Mouse (Mus musculus) heart, postnatal 0 days (tissue): Measurements from ENCODE around the gene Cyp4f14. TPM values are rescaled to one million over a fixed set of nuclear protein-coding genes. Genes with fewer than 3 reads are reported as not detected.
A peak's percentile ranks its signal among the peaks of the same experiment; 100 is the strongest.

Experiments used
- ATAC-seq: fragments of 200-750 bp; cut with Nextera tagmentation; 2 replicates; pipeline ENCODE4 v1.8.0; 2017; ENCODE audit warnings: low read depth, moderate number of reproducible peaks, moderate library complexity; ENCODE audit not compliant: insufficient read depth
- DNase-seq: peaks from one replicate; pipeline ENCODE4 v3.0.0-alpha.2; 2016; ENCODE audit warnings: low spot score
- H3K27ac ChIP-seq: fragments of 300-500 bp; sonication (generic); 2 replicates; pipeline ENCODE4 v1.5.1; 2014; ENCODE audit warnings: low read depth, mild to moderate bottlenecking
- H3K27me3 ChIP-seq: fragments of 300-500 bp; sonication (generic); 2 replicates; pipeline ENCODE4 v1.6.1; 2014; ENCODE audit warnings: low read length, mixed read lengths; ENCODE audit not compliant: control insufficient read depth, insufficient read depth
- H3K36me3 ChIP-seq: fragments of 300-500 bp; sonication (generic); replicated peaks from 2 replicates; pipeline ENCODE4 v1.6.1; 2014; ENCODE audit warnings: low read length, mixed read lengths; ENCODE audit not compliant: control insufficient read depth, insufficient read depth
- H3K4me1 ChIP-seq: fragments of 300-500 bp; sonication (generic); 2 replicates; pipeline ENCODE4 v1.6.1; 2014; ENCODE audit warnings: antibody characterized with exemption; ENCODE audit not compliant: control insufficient read depth, insufficient read depth
- H3K4me2 ChIP-seq: fragments of 300-500 bp; sonication (generic); 2 replicates; pipeline ENCODE4 v1.6.1; 2014; ENCODE audit warnings: low read depth, mild to moderate bottlenecking, low read length, moderate library complexity
- H3K4me3 ChIP-seq: fragments of 300-500 bp; sonication (generic); 2 replicates; pipeline ENCODE4 v1.5.1; 2014; ENCODE audit warnings: low read depth, low read length
- H3K9ac ChIP-seq: fragments of 300-500 bp; sonication (generic); replicated peaks from 2 replicates; pipeline ENCODE4 v1.6.1; 2014; ENCODE audit warnings: low read depth, low read length, mixed read lengths
- H3K9me3 ChIP-seq: fragments of 300-500 bp; sonication (generic); replicated peaks from 2 replicates; pipeline ENCODE4 v1.6.1; 2016; ENCODE audit warnings: low read length; ENCODE audit not compliant: control insufficient read depth
- CTCF ChIP-seq: IDR thresholded peaks from 2 replicates; pipeline ENCODE4 v1.5.1; 2016; ENCODE audit warnings: antibody characterized with exemption, control low read depth, low read depth
- EP300 ChIP-seq: IDR thresholded peaks from 2 replicates; pipeline ENCODE4 v1.6.1; 2016; ENCODE audit warnings: antibody characterized with exemption, low read depth
- WGBS: fragments of 180-500 bp; shearing (Covaris S2); extraction: QIAGEN DNeasy Blood & Tissue Kit; methylation state at CpG from one replicate; pipeline ENCODE4 v1.1.7; 2014; 5-methylcytosine and 5-hydroxymethylcytosine counted together
- polyA plus RNA-seq: library from polyadenylated mRNA; unstranded; fragments of >200 nt; fragmentation: Nextera tagmentation; extraction: Ambion mirVana; gene quantifications from 2 replicates; pipeline ENCODE4 v1.2.1, GENCODE M21; 2015
- total RNA-seq: library from RNA; depleted of rRNA; stranded (reverse); fragments of >200 nt; gene quantifications from 2 replicates; pipeline ENCODE4 v1.2.3, GENCODE M21; 2014; ENCODE audit warnings: low replicate concordance; rRNA removed

The Cyp4f14 gene
- total RNA-seq (not detected in 2 replicates), polyA plus RNA-seq (not detected in 2 replicates)

DNA sequence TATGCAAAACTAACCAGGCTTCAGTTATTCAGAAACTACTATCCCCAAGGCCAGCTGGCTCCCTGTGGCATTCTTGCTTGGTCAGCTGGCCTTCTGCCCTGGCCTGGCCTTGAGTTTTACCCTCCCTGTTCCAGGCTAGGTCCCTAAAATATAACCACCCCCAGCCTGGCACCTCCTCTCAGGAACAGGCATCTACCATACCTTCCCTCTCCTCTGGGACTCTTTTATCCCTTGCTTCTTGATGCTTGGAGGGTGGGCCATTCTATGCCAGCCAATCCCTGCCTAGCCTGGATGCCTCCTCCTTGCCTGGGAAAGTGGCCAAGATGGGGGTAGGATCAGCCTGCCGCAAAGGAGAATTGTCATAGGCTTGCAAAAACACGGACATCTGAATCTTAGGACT is at the start of gene Cyp4f14:
Gene Cyp4f14, minus strand, starts transcription at position 212 of the 400 bp plus-strand sequence.
- Histone ChIP-seq H3K9me3 (no peaks in the 10 kb centered on the region; the same call in 1 of the 2 replicates), H3K27me3 (no peaks in the 10 kb centered on the region), H3K9ac (no peak within 1 kb of the TSS), H3K4me3 (no peak within 1 kb of the TSS), H3K4me1 (no peaks in the 10 kb centered on the region), H3K36me3 (no peaks in the 10 kb centered on the region), H3K4me2 (no peak within 1 kb of the TSS), H3K27ac (no peak within 1 kb of the TSS)
- DNase-seq (no peak), ATAC-seq (no peak)
- TF ChIP-seq EP300, result no peak
- TF ChIP-seq CTCF, result no peak
- 29% methylated on average over 2 of the region's 2 CpGs for WGBS

- H3K9ac ChIP-seq, result peak within 1 kb of the TSS; percentile 72
- DNase-seq (peak; percentile 94), ATAC-seq (peak; percentile 99)
- peak within 1 kb of the TSS; percentile 64 for H3K4me2 ChIP-seq
- H3K9me3 ChIP-seq, result no peaks in the 10 kb centered on the region
- no peaks in the 10 kb centered on the region for H3K27me3 ChIP-seq
- TF ChIP-seq EP300, result peak; percentile 70; the same call in 1 of the 2 replicates
- no peak for TF ChIP-seq CTCF
- no peaks in the 10 kb centered on the region for H3K36me3 ChIP-seq
- peaks cover 14% of the 10 kb centered on the region for H3K4me1 ChIP-seq
- H3K27ac ChIP-seq, result peak within 1 kb of the TSS; percentile 91
- peak within 1 kb of the TSS; percentile 82 for H3K4me3 ChIP-seq
- WGBS, result under 1% methylated on average over 33 of the region's 33 CpGs
Observed at GRCm38 (mm10) chr17:32965623-32966290, 48.6 kb upstream of the Cyp4f14 start, which contains the start of gene Zfp472. Gene Zfp472 (plus strand): TSS chr17:32965814.

- no peak for TF ChIP-seq CTCF
- TF ChIP-seq EP300, result no peak
- H3K27me3 ChIP-seq, result no peaks in the 10 kb centered on the region
- ATAC-seq (no peak; the same call in 1 of the 2 replicates), DNase-seq (no peak)
- no peaks in the 10 kb centered on the region for H3K36me3 ChIP-seq
- H3K27ac ChIP-seq, result peak overlapping the region; percentile 91
- H3K9ac ChIP-seq, result peak overlapping the region; percentile 72
- H3K9me3 ChIP-seq, result no peaks in the 10 kb centered on the region
- H3K4me1 ChIP-seq, result peaks cover 14% of the 10 kb centered on the region
- peak overlapping the region; percentile 64 for H3K4me2 ChIP-seq
- WGBS, result under 1% methylated on average over 14 of the region's 14 CpGs
- H3K4me3 ChIP-seq, result peak overlapping the region; percentile 82
Observed at GRCm38 (mm10) chr17:32965253-32965622, 48.1 kb upstream of the Cyp4f14 start.

GRCm38 (mm10) chr17:32951441-32951840 is 34.3 kb upstream of the Cyp4f14 start:
- no peak for TF ChIP-seq EP300
- peak; percentile 78 for TF ChIP-seq CTCF
- 28% methylated on average over 16 of the region's 16 CpGs for WGBS
- Histone ChIP-seq H3K36me3 (no peaks in the 10 kb centered on the region), H3K27ac (no peak overlapping the region), H3K9ac (no peak overlapping the region), H3K4me3 (no peak overlapping the region), H3K27me3 (no peaks in the 10 kb centered on the region), H3K9me3 (no peaks in the 10 kb centered on the region), H3K4me2 (no peak overlapping the region), H3K4me1 (peaks cover 13% of the 10 kb centered on the region)
- DNase-seq (peak; percentile 68), ATAC-seq (no peak)

- DNase-seq (no peak), ATAC-seq (no peak)
- Histone ChIP-seq H3K4me3 (no peak overlapping the region), H3K9ac (no peak overlapping the region), H3K4me2 (no peak overlapping the region), H3K27me3 (no peaks in the 10 kb centered on the region), H3K4me1 (peaks cover 17% of the 10 kb centered on the region), H3K27ac (no peak overlapping the region), H3K9me3 (no peaks in the 10 kb centered on the region), H3K36me3 (no peaks in the 10 kb centered on the region)
- TF ChIP-seq EP300 (no peak), CTCF (no peak)
- WGBS, result 67% methylated on average over 11 of the region's 11 CpGs
Observed at GRCm38 (mm10) chr17:32951006-32951405, 33.9 kb upstream of the Cyp4f14 start.

GRCm38 (mm10) chr17:32950136-32950535 is 33.0 kb upstream of the Cyp4f14 start:
- Histone ChIP-seq H3K36me3 (no peaks in the 10 kb centered on the region), H3K27ac (no peak overlapping the region), H3K4me2 (no peak overlapping the region), H3K27me3 (no peaks in the 10 kb centered on the region), H3K4me1 (peaks cover 18% of the 10 kb centered on the region), H3K9me3 (no peaks in the 10 kb centered on the region), H3K9ac (no peak overlapping the region), H3K4me3 (no peak overlapping the region)
- 89% methylated on average over 3 of the region's 3 CpGs for WGBS
- DNase-seq, result no peak
- no peak for ATAC-seq
- TF ChIP-seq CTCF (no peak), EP300 (no peak)
